Mouse (Mus musculus): ENCODE measurements around the gene Mesp1. TPM values are rescaled to one million over a fixed set of nuclear protein-coding genes. Genes with fewer than 3 reads are reported as not detected.
A peak's percentile ranks its signal among the peaks of the same experiment; 100 is the strongest.

Gene Mesp1
- polyA plus RNA-seq, 1 experiment from 2014 or later: 0.17 TPM

DNA sequence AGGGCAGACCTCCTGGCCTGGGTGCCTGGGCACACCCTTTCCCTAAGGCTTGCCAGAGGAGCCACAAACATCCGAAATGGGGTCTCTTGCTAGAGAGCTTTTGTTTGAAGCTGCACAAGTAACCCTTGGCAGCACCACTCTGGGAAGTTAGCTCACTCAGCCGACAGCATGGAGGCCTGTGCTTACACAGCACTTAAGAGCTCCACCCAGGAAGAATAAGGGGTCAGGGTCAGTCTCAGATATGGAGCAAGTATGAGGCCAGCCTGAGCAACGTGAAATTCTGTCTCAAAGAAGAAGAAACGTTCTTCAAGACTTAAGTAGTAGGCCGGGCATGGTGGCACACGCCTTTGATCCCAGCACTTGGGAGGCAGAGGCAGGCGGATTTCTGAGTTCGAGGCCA lies 31.5 kb downstream of the Mesp1 start:
- ATAC-seq (replicated peaks; ENCODE audit: insufficient number of reproducible peaks, low FRiP score, low TSS enrichment, low read depth) (no peak), DNase-seq (ENCODE audit: low spot score) (no peak)
- H3K36me3 ChIP-seq (replicated peaks; ENCODE audit: control insufficient read depth, insufficient read depth, low read depth, low read length): no peaks in the 10 kb centered on the region
- no peak overlapping the region for H3K4me3 ChIP-seq (ENCODE audit: low read depth, low read length)
- no peak overlapping the region for H3K9ac ChIP-seq (replicated peaks; ENCODE audit: low read length)
- H3K27me3 ChIP-seq (ENCODE audit: control insufficient read depth, insufficient read depth, low read length): no peaks in the 10 kb centered on the region
- no peaks in the 10 kb centered on the region for H3K4me1 ChIP-seq (ENCODE audit: control insufficient read depth, insufficient read depth, low read length)
- WGBS: 78% methylated on average over 8 of the region's 8 CpGs
- no peak overlapping the region for H3K27ac ChIP-seq (replicated peaks; ENCODE audit: low read depth, low read length)
- H3K9me3 ChIP-seq (replicated peaks; ENCODE audit: control insufficient read depth, low read length): no peaks in the 10 kb centered on the region
- H3K4me2 ChIP-seq (ENCODE audit: low read depth, low read length): no peak overlapping the region

DNA sequence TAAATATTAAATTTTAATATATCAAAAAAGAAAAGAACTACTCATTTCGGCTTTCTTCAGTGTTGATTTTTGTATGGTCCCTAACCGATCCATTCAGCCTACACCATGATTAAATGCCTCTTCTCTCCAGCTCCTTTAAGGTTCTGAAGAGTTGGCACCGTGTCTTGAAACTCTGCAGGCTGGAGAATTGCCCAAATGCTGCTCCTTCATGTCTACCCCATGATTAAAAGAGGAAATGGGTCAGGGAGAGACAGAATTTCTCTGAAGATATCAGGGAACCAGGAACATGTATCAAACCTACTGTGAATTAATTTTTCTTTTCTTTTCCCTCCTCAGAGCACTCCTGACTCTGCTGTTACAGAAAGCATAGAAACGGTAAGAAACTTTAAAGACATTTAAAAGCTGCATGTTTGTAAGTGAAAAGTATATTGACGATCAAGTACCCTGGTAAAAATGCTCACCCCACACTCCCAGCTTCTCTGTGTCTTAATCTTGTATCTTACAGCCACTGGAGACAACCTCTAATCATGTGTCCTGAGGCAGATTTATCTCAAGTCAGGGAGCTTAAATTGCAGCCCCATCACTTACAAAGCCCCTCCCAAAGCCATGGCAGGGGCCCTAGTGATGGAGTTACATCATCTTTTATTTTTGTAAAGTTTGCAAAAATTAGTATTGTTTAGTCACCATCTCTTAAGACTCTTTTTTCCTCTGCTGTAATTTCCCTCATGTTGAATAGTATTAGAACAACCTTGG lies 32.3 kb downstream of the Mesp1 start:
- no peak for ATAC-seq (replicated peaks; ENCODE audit: insufficient number of reproducible peaks, low FRiP score, low TSS enrichment, low read depth)
- Histone ChIP-seq H3K27me3 (ENCODE audit: control insufficient read depth, insufficient read depth, low read length) (no peaks in the 10 kb centered on the region), H3K36me3 (replicated peaks; ENCODE audit: control insufficient read depth, insufficient read depth, low read depth, low read length) (no peaks in the 10 kb centered on the region), H3K4me3 (ENCODE audit: low read depth, low read length) (no peak overlapping the region), H3K4me2 (ENCODE audit: low read depth, low read length) (no peak overlapping the region), H3K4me1 (ENCODE audit: control insufficient read depth, insufficient read depth, low read length) (no peaks in the 10 kb centered on the region), H3K9ac (replicated peaks; ENCODE audit: low read length) (no peak overlapping the region), H3K9me3 (replicated peaks; ENCODE audit: control insufficient read depth, low read length) (no peaks in the 10 kb centered on the region), H3K27ac (replicated peaks; ENCODE audit: low read depth, low read length) (no peak overlapping the region)
- no peak for DNase-seq (ENCODE audit: low spot score)
- 85% methylated on average over 5 of the region's 5 CpGs for whole genome bisulfite sequencing

DNA sequence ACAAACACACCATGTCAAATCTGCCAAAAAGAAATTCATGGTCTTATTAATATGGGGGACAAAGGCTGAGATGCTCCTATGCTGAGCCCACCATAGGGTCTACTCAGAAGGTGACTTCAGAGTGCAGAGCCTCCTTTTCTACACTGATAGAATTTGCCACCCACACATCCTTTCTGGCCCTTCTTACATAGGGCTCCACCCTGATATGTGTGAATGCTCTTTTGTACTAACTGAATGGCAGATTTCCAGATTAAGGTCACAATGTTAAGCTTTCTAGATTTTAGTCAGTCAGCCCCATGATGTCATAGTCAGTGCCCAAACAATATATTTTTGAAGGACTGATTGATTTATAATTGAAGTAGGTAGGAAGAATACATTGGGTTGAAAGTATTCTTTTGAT lies 33.8 kb downstream of the Mesp1 start:
- ATAC-seq (replicated peaks; ENCODE audit: insufficient number of reproducible peaks, low FRiP score, low TSS enrichment, low read depth): no peak
- no peak for DNase-seq (ENCODE audit: low spot score)
- Histone ChIP-seq H3K4me3 (ENCODE audit: low read depth, low read length) (no peak overlapping the region), H3K27ac (replicated peaks; ENCODE audit: low read depth, low read length) (no peak overlapping the region), H3K4me1 (ENCODE audit: control insufficient read depth, insufficient read depth, low read length) (no peaks in the 10 kb centered on the region), H3K9me3 (replicated peaks; ENCODE audit: control insufficient read depth, low read length) (no peaks in the 10 kb centered on the region), H3K36me3 (replicated peaks; ENCODE audit: control insufficient read depth, insufficient read depth, low read depth, low read length) (no peaks in the 10 kb centered on the region), H3K9ac (replicated peaks; ENCODE audit: low read length) (no peak overlapping the region), H3K4me2 (ENCODE audit: low read depth, low read length) (no peak overlapping the region), H3K27me3 (ENCODE audit: control insufficient read depth, insufficient read depth, low read length) (no peaks in the 10 kb centered on the region)

DNA sequence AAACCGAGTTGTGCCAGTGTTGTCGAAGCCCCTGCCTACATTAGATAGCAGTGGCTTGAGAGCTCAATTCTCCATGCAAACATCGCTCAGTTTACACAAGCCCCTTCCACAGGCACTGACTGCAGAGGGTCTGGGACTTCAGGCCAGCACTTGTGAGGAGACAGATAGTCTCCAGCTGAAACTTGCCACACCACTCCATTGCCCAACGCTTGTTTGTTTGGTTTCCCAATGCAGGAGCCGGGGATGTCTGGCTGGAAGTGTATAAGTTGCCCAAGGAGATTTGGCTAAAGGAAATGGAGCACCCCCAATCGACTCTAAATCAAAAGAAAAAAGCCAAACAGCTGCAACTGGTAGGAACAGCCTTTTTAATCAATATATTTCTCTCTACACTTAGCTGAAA lies 35.4 kb downstream of the Mesp1 start:
- H3K4me2 ChIP-seq (ENCODE audit: low read depth, low read length): no peak overlapping the region
- no peak overlapping the region for H3K4me3 ChIP-seq (ENCODE audit: low read depth, low read length)
- 76% methylated on average over 6 of the region's 6 CpGs for WGBS
- no peak overlapping the region for H3K9ac ChIP-seq (replicated peaks; ENCODE audit: low read length)
- DNase-seq (ENCODE audit: low spot score) (no peak), ATAC-seq (replicated peaks; ENCODE audit: insufficient number of reproducible peaks, low FRiP score, low TSS enrichment, low read depth) (no peak)
- H3K27ac ChIP-seq (replicated peaks; ENCODE audit: low read depth, low read length): no peak overlapping the region
- H3K36me3 ChIP-seq (replicated peaks; ENCODE audit: control insufficient read depth, insufficient read depth, low read depth, low read length): no peaks in the 10 kb centered on the region
- H3K4me1 ChIP-seq (ENCODE audit: control insufficient read depth, insufficient read depth, low read length): no peaks in the 10 kb centered on the region
- H3K27me3 ChIP-seq (ENCODE audit: control insufficient read depth, insufficient read depth, low read length): no peaks in the 10 kb centered on the region
- no peaks in the 10 kb centered on the region for H3K9me3 ChIP-seq (replicated peaks; ENCODE audit: control insufficient read depth, low read length)

DNA sequence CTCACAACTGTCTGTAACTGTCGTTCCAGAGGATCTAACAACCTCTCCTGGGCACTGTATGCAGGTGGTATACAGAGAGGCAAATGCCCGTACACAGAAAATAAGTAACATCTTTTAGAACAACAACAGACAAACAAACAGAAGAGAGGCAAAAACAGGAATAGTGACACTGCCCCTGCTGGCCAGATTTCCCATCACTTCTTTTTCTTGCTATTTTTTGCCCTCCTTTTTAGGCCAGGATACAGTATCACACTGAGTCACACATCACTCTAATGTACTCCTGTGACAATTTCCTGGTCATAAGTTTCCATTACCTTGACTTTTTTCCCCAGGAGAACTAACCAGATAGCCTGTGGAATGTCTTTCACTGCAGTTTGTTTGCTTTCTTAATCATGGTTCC lies 37.3 kb downstream of the Mesp1 start:
- no peak overlapping the region for H3K9ac ChIP-seq (replicated peaks; ENCODE audit: low read length)
- H3K4me1 ChIP-seq (ENCODE audit: control insufficient read depth, insufficient read depth, low read length): no peaks in the 10 kb centered on the region
- no peaks in the 10 kb centered on the region for H3K36me3 ChIP-seq (replicated peaks; ENCODE audit: control insufficient read depth, insufficient read depth, low read depth, low read length)
- no peaks in the 10 kb centered on the region for H3K9me3 ChIP-seq (replicated peaks; ENCODE audit: control insufficient read depth, low read length)
- WGBS: 50% methylated on average over 2 of the region's 2 CpGs
- H3K27me3 ChIP-seq (ENCODE audit: control insufficient read depth, insufficient read depth, low read length): no peaks in the 10 kb centered on the region
- no peak for ATAC-seq (replicated peaks; ENCODE audit: insufficient number of reproducible peaks, low FRiP score, low TSS enrichment, low read depth)
- no peak overlapping the region for H3K4me3 ChIP-seq (ENCODE audit: low read depth, low read length)
- no peak overlapping the region for H3K27ac ChIP-seq (replicated peaks; ENCODE audit: low read depth, low read length)
- H3K4me2 ChIP-seq (ENCODE audit: low read depth, low read length): no peak overlapping the region
- DNase-seq (ENCODE audit: low spot score): peak; percentile 9

DNA sequence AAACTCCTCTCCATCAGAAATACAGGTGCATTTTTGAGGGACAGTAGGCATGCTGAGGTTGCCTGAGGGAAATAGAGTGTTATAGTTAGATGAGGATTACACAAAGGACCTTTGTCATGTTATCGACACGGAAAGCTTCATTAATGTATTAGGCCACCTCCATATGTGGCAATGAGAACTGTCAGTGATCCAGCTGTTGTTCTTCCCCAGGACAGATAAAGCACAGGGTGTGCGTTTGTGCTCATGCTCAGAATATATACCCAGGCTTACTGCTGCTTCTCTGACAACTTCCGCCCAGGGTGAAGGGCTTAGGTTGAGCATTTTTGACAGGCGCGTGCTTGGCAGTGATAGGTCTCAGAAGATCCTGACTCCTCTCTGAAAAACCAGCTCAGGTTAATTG lies 44.1 kb downstream of the Mesp1 start:
- Histone ChIP-seq H3K9ac (replicated peaks; ENCODE audit: low read length) (no peak overlapping the region), H3K4me2 (ENCODE audit: low read depth, low read length) (no peak overlapping the region), H3K36me3 (replicated peaks; ENCODE audit: control insufficient read depth, insufficient read depth, low read depth, low read length) (no peaks in the 10 kb centered on the region), H3K9me3 (replicated peaks; ENCODE audit: control insufficient read depth, low read length) (no peaks in the 10 kb centered on the region), H3K4me1 (ENCODE audit: control insufficient read depth, insufficient read depth, low read length) (no peaks in the 10 kb centered on the region), H3K27ac (replicated peaks; ENCODE audit: low read depth, low read length) (no peak overlapping the region), H3K27me3 (ENCODE audit: control insufficient read depth, insufficient read depth, low read length) (no peaks in the 10 kb centered on the region), H3K4me3 (ENCODE audit: low read depth, low read length) (no peak overlapping the region)
- ATAC-seq (replicated peaks; ENCODE audit: insufficient number of reproducible peaks, low FRiP score, low TSS enrichment, low read depth): no peak
- DNase-seq (ENCODE audit: low spot score): no peak
- WGBS: 84% methylated on average over 6 of the region's 6 CpGs

DNA sequence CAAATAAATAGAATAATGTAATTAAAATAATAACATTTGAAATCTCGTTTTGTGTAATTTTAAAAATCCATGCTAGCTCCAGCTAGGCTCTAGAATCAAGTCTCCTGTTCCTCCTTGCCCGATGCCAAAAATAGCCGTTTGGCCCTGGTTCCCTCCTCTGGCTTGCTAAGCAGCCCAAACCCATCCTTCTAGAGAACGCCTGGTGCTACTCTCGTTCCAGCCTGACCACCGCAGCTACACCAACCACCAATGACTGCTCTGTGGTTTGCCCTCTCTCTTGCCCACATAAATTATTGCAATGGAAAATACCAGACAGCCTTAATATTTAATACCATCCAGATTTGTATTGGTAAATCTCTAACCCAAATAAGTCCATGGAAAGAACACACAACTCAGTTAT lies 45.9 kb downstream of the Mesp1 start:
- no peak overlapping the region for H3K9ac ChIP-seq (replicated peaks; ENCODE audit: low read length)
- H3K4me2 ChIP-seq (ENCODE audit: low read depth, low read length): no peak overlapping the region
- 81% methylated on average over 6 of the region's 6 CpGs for WGBS
- no peaks in the 10 kb centered on the region for H3K36me3 ChIP-seq (replicated peaks; ENCODE audit: control insufficient read depth, insufficient read depth, low read depth, low read length)
- no peak overlapping the region for H3K4me3 ChIP-seq (ENCODE audit: low read depth, low read length)
- DNase-seq (ENCODE audit: low spot score) (no peak), ATAC-seq (replicated peaks; ENCODE audit: insufficient number of reproducible peaks, low FRiP score, low TSS enrichment, low read depth) (no peak)
- no peak overlapping the region for H3K27ac ChIP-seq (replicated peaks; ENCODE audit: low read depth, low read length)
- H3K27me3 ChIP-seq (ENCODE audit: control insufficient read depth, insufficient read depth, low read length): no peaks in the 10 kb centered on the region
- no peaks in the 10 kb centered on the region; the same call in 1 of the 2 replicates for H3K4me1 ChIP-seq (ENCODE audit: control insufficient read depth, insufficient read depth, low read length)
- no peaks in the 10 kb centered on the region for H3K9me3 ChIP-seq (replicated peaks; ENCODE audit: control insufficient read depth, low read length)

DNA sequence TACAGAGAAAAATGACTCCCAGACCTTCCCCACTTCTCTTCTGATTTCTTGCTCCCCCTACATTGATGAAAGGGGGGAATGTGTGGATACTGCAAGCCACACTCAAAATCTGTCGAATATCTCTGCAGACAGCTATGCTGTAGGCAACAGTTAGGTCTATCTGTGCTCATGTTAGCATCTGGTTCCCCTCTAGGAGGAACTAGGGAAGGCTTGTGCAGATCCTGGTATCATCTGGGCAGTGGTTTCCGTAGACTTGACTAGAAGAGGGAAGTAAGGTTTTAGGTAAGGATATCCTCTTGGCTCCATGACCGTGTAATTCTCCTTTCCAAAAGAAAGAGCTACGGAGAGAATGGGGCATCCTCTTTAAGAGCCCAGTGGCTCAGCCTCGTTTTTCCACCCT lies 49.0 kb downstream of the Mesp1 start:
- Histone ChIP-seq H3K4me2 (ENCODE audit: low read depth, low read length) (no peak overlapping the region), H3K9me3 (replicated peaks; ENCODE audit: control insufficient read depth, low read length) (no peaks in the 10 kb centered on the region), H3K9ac (replicated peaks; ENCODE audit: low read length) (no peak overlapping the region), H3K27me3 (ENCODE audit: control insufficient read depth, insufficient read depth, low read length) (no peaks in the 10 kb centered on the region), H3K4me3 (ENCODE audit: low read depth, low read length) (no peak overlapping the region), H3K36me3 (replicated peaks; ENCODE audit: control insufficient read depth, insufficient read depth, low read depth, low read length) (no peaks in the 10 kb centered on the region), H3K27ac (replicated peaks; ENCODE audit: low read depth, low read length) (no peak overlapping the region), H3K4me1 (ENCODE audit: control insufficient read depth, insufficient read depth, low read length) (no peaks in the 10 kb centered on the region; the same call in 1 of the 2 replicates)
- WGBS: 69% methylated on average over 5 of the region's 5 CpGs
- DNase-seq (ENCODE audit: low spot score) (no peak), ATAC-seq (replicated peaks; ENCODE audit: insufficient number of reproducible peaks, low FRiP score, low TSS enrichment, low read depth) (no peak)

All from embryonic facial prominence, embryonic 11.5 days (tissue).